Mouse (Mus musculus): Measurements from ENCODE around the gene Olfr593.

GRCm38 (mm10) chr7:103169697-103170096, 42.0 kb upstream of the Olfr593 start:
- TF ChIP-seq MAFK (IDR thresholded peaks at IDR 0.05; ENCODE audit: insufficient read depth, low read depth, low read length) (no peak), HCFC1 (IDR thresholded peaks at IDR 0.05; ENCODE audit: borderline replicate concordance, insufficient read depth, low read length) (no peak), ZC3H11A (IDR thresholded peaks at IDR 0.05; ENCODE audit: borderline replicate concordance, low read depth, low read length) (no peak), ZNF384 (IDR thresholded peaks at IDR 0.05; ENCODE audit: low read depth, low read length) (no peak), CHD2 (IDR thresholded peaks at IDR 0.05; ENCODE audit: low read depth, low read length) (no peak)
